Mouse (Mus musculus): ENCODE measurements around the gene Gm11639.

DNA sequence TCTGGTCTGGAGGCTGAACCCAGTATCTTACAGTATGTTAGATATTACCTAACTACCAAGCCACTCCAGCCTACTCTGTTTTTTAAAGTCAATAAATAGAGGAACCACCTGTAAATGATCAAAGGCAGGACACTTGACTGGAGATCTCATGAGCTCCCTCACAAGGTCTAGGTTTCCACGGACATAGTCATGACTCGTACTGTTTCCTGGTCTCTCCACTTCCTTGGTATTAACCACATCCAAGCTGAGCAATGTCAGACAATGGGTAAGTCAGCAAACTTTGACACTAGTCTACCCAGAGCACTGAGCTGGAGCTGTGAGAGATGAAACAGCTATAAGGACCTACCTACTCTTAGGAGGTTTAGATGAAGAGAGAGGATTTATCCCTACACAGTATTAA lies 46.6 kb upstream of the Gm11639 start:
- TF ChIP-seq CTCF (IDR thresholded peaks at IDR 0.05; ENCODE audit: low read depth) (no peak), EP300 (IDR thresholded peaks at IDR 0.05; ENCODE audit: low read depth) (no peak)

Data from liver, postnatal 0 days (tissue).